Mouse (Mus musculus): ENCODE data around the gene Eif4enif1.
"Not testable (repeated sequence)": the region's sequence is repeated elsewhere in the genome, so short reads cannot be mapped to it uniquely, and the experiment has no call there.

DNA sequence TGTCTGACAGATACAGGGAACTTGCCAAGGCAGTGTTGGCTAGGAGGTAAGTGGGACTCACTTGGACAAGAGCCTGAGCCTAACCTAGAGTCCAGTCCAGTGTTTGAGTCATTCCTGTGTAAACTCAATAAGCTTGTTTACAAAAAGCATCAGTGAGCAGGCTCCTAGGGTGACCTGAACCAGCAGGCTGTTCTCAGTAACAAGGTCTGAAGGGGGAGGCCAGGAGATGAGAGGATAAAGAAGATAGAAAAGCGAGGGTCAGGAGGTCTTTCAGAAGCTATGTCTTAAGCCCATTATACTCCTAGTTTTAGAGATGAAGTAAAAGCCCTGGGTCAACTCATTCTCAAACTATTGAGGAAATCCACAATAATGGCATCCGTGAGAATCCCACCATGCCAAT, 40.8 kb upstream of the Eif4enif1 start:
- TF ChIP-seq CTCF (conservative IDR thresholded peaks at IDR 0.05; ENCODE audit: low read length); NANOG (IDR thresholded peaks at IDR 0.05; ENCODE audit: borderline replicate concordance, low read length): not testable (repeated sequence)

All from E14TG2a.4 (cell line).